Mouse (Mus musculus) adrenal gland, adult (tissue): Measurements from ENCODE around the gene B3gnt2.
A peak's percentile ranks its signal among the peaks of the same experiment; 100 is the strongest.

Source experiments
- DNase-seq, 2 experiments: peaks; one replicate each; pipeline ENCODE4 v3.0.0; 2022 to 2023; ENCODE audit warnings: low spot score in 1 of 2; ENCODE audit not compliant: inconsistent age in 2 of 2

The B3gnt2 gene

DNA sequence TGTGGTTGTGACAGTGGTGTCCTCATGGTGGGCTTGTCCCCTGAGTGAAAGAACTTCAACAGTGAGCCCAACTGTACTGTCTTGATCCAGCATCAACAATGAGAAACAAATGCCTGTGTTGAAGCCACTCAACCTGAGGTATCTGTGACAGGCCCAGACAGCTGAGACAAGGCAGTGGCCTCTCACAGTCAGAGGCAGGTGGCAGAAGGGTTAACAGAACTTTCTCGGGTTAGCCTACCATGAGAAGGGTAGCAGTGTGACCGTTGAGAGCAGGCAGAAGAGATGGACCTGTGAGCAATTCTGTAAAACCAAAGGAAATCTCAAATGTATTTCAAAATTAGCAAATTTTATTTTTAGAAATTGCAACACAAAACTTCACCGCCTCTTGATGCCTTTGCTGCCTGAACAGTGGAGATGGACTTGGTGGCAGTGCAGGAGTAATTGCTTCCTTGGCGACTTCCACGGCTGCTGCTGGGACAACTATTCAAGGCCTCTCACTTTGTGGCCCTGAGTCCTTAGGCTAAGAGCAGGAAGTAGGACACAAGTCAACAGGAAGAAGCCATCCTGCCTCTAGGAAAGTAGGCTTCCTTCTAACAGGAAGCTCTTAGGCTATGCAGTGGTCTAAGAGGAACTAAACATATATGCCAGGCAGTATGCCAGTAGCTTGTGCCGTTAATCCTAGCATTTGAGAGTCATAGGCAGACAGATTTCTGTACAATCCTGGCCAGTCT lies 80.8 kb downstream of the B3gnt2 start:
- DNase-seq = peak; percentile 41 to 77

DNA sequence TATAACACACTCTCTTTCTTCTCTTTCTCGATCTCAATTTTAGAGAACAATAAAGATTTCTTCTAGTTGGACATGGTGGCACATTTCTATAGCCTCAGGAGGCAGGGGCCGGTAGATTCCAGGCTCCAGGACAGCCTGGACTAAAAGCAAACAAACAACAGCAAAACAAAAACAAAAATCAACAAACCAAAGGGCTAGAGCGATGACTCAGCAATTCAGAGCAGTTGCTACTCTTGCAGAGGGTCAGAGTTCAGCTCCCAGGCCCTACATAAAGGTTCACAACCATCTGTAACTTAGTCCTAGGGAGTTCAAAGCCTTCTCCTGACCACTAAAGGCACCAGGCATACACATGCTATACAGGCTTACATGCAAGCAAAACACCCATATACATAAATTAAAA lies 82.2 kb downstream of the B3gnt2 start:
- peak in 1 of 2 experiments; percentile 28 for DNase-seq

- peak in 1 of 2 experiments; percentile 68 for DNase-seq
Observed at GRCm38 (mm10) chr11:22777531-22777930, 83.2 kb downstream of the B3gnt2 start.

DNA sequence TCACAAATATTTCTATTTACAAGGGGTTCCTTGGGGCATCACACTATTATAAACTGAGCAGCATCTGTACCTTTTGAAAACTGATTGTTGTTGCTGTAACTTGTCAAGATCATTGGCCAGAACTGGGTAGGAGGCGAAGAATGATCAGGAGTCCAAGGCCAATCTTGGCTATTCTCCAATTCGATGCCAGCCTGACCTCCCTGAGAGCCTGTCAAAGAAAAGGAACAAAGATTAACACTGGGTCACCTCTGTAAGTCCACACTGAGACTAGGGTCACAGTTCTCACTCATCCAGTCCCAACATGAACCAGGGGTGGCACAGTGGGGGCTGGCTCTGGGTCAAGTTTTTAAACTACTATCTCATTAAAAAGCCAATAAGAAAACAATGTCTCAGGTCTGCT lies 85.9 kb downstream of the B3gnt2 start:
- DNase-seq = peak; percentile 33 to 75

DNA sequence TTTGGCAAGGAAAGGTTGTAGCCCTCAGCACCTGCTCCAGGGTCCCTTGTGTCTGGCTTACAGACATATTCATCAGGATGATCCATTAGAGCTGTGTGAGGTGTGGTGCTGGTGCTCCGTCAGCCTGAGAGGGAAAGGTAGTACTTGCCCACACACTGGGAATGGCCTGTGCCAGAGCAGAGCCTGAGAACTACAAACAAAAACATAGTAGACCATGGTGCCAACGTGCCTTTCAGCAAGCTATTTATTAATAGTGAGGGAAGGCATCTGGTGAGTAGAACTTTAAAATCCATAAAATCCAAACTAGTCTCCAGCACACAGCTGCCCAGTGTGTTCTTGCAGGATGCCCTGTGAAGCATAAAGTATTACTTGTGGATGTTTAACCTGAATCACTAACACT lies 94.5 kb downstream of the B3gnt2 start:
- DNase-seq = no peak

- DNase-seq = no peak
Observed at GRCm38 (mm10) chr11:22765425-22765824, 95.3 kb downstream of the B3gnt2 start.

DNA sequence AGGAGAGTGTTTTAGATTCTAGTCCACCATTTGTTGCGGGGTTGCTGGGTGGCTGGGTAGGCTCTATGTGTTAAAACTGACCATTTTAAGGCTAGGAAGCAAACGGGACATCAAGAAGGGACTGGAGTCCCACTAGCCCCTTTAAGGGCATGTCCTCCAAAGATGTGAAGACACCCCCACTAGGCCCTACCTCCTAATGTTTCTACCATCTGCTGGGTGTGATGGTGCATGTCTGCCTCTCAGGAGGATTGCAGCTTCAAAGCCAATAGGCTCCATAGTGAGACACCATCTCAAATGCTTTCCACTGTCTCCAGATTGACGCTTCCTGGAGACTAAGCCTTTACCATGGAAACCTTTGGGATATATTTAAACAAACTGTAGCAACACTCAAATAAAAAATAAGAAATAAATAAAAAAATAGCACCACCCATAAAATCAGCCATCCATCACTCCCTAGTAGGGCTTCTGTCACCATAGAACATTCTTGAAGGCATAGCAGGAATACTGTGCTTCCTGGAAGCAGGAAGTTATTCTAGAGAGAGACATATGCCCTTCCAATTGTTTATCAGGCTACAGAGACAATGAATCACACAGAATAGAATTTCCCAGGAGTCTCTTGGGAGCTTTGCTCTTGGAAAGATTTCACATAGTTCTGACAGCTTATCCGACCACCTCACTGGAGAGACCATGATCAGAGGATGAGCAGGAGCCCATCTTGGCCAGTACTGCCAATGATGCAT lies 97.0 kb downstream of the B3gnt2 start:
- peak; percentile 2 to 28 for DNase-seq

DNA sequence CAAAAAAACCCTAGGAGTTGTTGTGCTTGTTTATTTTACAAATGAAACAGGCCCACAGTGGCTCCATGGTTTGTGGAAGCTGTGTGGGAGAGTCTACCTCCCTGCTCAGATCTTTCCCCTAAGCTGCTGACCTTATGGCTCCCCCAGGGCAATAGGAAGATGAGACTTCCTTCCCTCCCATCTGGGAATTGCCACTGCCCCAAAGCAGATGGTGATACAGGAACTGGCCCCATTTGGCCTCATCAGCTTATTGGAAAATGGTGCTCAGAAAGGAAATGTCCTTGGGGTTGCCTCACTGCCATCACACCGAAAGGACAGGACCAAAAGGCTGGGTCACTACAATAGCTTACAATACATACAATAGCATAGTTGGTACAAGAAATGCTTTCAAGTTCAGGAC lies 97.7 kb downstream of the B3gnt2 start:
- DNase-seq = peak; percentile 6 to 23

GRCm38 (mm10) chr11:22762236-22762927 lies 98.4 kb downstream of the B3gnt2 start:
- peak; percentile 4 to 26 for DNase-seq

DNA sequence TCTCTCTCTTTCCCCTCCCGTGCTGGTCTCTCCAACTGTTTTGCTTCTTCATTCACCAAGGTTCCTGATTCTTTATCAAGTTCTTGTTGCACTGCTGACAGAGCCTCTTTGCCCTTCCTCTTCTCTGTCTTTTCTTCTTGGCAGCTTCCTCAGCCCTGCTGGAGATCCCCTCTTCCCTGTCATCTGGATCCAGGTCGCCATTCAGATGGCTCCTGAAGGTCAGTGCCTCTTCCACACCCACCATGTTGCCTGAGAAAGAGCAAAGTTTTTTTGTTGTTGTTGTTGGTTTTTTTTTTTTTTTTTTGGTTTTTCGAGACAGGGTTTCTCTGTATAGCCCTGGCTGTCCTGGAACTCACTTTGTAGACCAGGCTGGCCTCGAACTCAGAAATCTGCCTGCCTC lies 101.0 kb downstream of the B3gnt2 start:
- peak in 1 of 2 experiments; percentile 2 for DNase-seq

- peak in 1 of 2 experiments; percentile 62 for DNase-seq
Observed at GRCm38 (mm10) chr11:22756168-22756980, 104.4 kb downstream of the B3gnt2 start.

DNA sequence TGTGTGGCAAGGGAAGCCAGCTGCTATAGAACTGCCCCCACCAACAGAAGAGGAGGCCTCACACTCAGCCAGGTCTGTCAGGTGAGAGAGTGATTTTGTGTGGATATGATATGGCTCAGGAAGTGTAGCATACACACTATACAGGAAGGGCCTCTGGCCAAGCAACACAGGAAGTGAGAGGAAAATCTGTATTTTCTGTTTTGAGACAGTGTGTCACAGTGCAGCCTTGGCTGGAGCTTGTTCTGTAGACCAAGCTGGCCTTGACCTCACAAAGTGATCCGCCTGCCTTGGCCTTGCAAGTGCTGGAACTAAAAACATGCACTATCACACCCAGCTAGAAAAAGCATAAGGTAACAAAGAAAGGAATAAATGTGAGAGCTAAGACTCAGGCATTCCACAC lies 105.6 kb downstream of the B3gnt2 start:
- peak; percentile 82 to 92 for DNase-seq

DNA sequence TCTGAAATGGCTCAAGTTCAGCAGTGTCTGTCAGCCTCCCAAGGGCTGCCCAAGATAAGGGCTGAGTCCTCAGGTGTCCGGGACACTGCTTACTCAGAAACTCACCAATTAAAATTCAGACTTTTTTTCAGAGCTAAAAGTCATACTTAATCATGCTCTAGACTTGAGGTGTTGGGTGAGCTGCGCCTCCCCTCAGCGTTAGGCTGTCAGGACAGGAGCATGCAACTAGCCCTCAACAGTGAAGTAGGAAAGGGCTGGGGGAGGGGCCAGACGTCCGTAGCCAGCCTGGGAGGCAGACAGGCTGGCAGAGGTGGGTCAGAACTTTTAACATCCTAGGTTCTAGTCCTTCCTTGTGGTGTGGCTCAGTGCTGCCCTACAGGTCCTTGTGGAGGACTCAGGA lies 108.2 kb downstream of the B3gnt2 start:
- peak in 1 of 2 experiments; percentile 23 for DNase-seq

DNA sequence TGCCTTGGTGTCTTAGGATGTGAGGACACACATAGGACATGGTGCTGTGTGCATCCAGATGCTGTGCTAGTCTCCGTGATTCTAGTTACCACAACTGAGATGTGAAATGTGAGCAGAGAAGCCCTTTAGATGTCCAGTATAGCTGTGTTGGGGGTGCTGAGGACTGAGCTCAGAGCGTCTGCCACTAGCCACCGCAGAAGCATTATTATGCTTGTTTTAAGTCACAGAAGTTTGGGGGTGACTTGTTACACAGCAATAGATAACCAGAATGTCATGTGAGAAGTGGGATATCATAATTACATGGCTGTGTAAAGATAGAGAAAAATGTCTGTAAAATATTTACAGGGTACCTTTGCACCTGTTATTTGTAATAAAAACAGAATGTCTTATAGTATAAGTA lies 109.2 kb downstream of the B3gnt2 start:
- peak in 1 of 2 experiments; percentile 1 for DNase-seq

GRCm38 (mm10) chr11:22747406-22747805 lies 113.4 kb downstream of the B3gnt2 start:
- no peak for DNase-seq

DNA sequence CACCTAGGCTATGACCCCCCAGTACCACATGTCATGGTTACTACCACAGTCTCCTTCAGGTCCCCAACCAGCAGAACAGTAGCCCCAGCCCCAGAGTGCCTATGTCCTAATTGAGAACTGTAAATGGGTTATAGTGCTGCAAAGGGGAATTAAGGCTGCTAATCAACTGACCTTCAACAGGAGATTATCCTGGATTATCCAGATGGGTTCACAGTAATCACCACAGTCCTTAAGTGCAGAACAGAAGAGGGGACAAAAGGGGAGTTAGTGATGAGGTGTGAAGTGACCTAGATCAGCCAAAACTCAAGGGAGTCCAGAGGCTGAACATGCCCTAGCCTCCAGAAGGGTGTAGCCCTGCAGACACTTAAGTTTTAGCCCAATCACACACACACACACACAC lies 115.4 kb downstream of the B3gnt2 start:
- DNase-seq = no peak

GRCm38 (mm10) chr11:22743561-22744269 lies 117.0 kb downstream of the B3gnt2 start:
- peak in 1 of 2 experiments; percentile 17 for DNase-seq

DNA sequence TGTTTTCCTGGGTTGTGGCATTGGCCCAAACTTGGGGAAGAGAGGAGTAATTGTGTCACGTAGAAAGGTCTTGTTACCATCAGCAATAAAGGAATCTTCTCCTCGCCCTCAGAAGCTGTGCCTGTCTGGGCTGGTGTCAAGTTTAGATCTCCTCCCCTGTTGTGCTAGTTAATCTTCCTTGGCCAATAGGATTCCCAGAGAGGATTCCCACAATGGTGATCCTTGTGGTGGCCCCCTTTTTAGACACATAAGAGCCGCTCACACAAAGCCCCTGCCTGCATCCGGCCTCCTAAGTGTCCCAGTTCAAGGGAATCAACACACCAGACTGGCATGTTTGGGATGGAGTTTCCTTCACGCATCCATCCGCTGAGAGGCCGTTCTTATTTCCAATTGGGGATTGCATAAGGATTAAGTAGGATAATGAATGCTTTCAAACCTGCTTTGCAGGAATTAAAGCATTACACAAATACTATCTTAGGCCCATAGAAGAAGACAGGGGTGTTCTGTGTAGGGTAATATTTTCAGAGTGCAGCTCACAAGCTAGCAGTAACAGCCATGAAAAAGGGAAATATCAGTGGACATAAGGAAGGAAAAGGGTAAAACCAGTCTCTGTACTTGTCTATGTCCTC lies 118.6 kb downstream of the B3gnt2 start:
- no peak for DNase-seq

- DNase-seq = no peak
Observed at GRCm38 (mm10) chr11:22741436-22741835, 119.3 kb downstream of the B3gnt2 start.
